Mouse (Mus musculus): ENCODE measurements around the gene Auts2.

Auts2 gene

DNA sequence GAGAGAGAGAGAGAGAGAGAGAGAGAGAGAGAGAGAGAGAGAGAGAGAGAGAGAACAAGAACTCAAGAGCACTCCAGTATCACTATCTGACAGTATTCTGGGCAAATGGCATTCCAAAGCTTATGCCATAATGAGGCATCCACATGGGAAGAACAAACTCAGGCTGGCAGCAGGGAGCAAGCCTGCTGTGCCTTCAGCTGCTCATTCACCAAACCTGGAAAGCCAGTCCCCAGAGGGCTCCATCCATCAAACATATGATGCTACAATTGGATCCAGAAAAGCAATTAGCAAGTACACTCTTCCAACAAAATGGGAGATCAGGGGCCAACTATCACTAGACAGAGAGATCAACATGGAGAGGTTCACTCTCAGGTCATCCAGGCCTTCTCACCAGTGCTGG lies 531.3 kb downstream of the Auts2 start:
- no peak for DNase-seq (ENCODE audit: low read depth, low spot score)

GRCm38 (mm10) chr5:132008703-132009222 lies 534.4 kb downstream of the Auts2 start:
- DNase-seq (ENCODE audit: low read depth, low spot score): no peak

DNA sequence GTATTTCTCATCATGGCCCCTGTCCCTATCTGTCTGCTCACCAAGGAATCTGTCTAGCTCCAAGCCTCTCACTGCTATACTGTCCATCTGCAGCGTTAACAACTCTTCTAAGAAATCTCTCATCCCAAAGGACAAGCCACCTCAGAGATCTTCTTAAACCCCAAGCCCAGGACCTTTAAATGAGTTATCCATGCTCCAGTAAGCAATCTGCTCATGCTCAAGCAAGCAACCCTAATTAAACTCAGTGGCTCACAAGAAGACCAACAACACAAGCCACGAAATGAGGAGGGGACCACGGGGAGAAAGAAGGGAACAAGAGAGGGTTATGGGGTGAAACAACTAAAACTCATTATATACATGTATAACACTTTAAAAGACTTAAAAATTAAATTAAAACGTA lies 535.2 kb downstream of the Auts2 start:
- DNase-seq (ENCODE audit: low read depth, low spot score): no peak

DNA sequence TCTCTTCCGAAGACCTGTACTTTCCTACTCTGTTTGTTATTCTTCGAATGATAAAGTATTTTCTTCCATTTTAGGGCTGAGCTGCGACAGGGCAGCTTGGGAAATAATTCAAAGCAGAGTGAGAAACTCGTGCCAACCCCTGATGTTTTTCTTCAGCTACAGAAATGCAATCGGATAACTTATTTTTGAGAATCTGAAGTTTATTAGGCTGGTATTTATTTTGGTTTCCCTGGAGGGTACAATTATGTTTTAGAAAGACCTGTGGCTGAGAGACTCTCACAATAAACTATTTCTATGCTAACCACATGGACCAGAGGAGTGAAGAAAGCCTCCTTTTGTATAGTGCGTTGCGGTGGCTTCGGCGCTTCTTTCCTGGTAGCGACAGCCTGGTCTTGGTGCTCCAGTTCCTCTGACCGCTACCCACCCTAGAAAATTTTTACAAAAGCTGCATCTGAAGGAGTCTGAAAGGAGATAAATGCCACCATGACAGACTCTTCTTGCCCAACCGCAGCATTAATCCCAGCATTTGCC lies 550.4 kb downstream of the Auts2 start:
- no peak for DNase-seq (ENCODE audit: low read depth, low spot score)

DNA sequence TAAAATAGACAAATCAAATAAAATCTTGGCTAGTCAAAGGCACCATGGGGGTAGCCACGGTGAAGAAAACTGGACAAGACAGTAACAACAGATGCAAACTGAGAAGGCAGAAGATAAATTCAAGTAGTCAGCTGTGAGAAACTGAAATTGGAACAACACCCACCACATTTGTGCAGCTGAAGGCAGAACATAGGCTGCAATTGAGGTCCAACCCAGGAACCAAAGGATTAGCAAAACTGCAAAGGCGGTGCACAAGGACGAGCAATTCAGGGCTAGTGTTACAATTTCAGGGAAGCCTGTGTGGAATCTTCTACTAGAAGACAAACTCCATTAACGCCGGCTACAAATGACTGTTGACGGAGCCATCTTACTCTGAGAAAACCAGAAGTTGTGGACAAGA lies 550.9 kb downstream of the Auts2 start:
- DNase-seq (ENCODE audit: low read depth, low spot score): no peak

DNA sequence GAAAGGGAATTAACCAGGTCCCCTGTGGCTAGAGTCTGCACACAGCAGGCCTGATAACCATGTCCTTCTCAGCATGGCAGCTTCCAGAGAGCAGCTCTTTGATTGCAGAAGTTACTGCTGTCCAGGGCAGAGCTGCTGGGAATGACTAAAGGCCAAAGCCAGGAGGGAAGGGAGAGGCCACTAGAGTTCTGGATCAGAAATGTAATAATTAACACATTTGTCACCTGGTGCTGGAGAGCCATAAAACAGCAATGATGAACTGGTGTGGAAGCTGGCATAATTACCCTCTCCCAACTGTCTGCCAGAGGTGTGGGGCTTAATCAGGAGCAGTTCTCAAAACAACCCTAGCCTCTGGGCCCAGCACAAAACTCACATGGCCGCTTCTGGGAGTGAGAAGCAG lies 552.6 kb downstream of the Auts2 start:
- no peak for DNase-seq (ENCODE audit: low read depth, low spot score)

DNA sequence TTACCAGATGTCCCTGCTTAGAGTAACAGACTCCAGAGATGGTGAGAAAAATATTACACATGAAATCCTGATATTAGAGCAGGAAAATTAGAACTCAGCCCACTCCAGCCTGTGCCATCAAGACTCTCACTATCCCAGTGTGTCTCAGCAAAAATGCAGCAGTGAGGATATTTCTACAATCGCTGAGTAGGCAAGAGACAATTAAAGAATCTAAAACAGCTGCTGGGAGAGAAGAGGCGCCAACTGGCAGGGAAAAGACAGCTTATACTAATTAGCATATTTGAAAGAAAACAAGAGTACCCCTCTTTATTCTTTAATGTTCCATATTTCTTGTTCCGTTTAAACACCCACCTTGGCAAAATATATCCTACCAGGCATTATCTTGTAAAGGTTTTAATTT lies 561.7 kb downstream of the Auts2 start:
- no peak for DNase-seq (ENCODE audit: low read depth, low spot score)

DNA sequence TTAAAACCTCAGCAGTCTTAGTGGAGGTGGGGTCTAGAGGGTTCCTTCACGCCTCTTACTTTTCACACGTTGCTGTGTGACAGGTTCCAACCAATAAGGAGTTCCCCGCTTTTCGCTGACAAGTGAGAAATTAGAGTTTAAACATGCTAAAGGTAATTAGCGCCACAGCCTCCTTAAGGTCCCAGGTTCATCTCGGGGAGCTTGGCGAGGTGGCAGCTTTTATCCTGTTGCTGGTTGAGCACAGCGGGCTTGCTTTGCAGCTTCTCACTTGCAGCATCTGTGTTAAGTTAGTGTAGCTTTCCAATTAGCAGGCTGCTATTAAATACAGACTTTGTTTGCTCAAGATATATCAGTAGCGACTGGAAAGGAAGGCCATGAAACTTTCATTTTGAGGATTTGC lies 564.2 kb downstream of the Auts2 start:
- DNase-seq (ENCODE audit: low read depth, low spot score): no peak

- DNase-seq (ENCODE audit: low read depth, low spot score): peak; percentile 2
These were observed 565.6 kb downstream of the Auts2 start for GRCm38 (mm10) chr5:131977497-131977896.

DNA sequence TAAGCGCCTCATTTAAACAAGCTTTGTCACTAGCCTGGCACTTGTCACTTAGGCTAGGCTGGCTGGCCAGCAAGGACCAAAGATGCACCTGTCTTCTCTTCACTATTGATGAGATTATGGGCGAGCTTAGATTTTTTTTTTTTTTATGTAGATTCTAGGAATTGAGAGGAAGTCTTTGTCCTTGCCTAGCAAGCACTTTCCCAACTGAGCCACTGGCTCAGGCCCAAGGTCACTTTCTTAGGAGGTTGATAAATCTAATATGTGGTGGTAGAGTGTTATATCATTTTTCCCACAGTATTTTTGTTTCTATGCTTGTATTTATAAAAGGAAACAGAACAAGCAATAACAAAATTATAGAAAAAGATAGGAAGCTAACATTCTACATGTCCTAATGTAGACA lies 571.2 kb downstream of the Auts2 start:
- DNase-seq (ENCODE audit: low read depth, low spot score): no peak

GRCm38 (mm10) chr5:131965499-131965898 lies 577.6 kb downstream of the Auts2 start:
- DNase-seq (ENCODE audit: low read depth, low spot score): no peak

DNA sequence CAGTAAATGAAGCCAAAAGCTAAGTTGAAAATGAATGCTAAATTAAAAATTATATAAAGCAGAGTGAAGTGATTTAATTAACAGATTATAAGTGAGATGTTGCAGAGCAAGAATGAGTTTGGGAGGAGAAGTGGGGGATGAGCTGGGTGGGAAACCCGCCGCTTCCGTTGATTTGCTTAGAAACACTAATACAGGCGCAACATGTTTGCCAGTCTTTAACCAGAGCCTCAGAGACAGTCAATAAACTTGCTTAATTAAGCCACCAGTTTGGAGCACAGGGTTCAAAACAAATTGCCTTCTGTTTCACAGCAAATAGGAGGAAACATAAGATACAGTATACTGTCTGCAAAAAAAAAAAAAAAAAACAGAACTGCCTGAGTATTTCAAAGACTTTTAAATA lies 579.6 kb downstream of the Auts2 start:
- DNase-seq (ENCODE audit: low read depth, low spot score): no peak

- no peak for DNase-seq (ENCODE audit: low read depth, low spot score)
These were observed 581.3 kb downstream of the Auts2 start for GRCm38 (mm10) chr5:131961859-131962258.

DNA sequence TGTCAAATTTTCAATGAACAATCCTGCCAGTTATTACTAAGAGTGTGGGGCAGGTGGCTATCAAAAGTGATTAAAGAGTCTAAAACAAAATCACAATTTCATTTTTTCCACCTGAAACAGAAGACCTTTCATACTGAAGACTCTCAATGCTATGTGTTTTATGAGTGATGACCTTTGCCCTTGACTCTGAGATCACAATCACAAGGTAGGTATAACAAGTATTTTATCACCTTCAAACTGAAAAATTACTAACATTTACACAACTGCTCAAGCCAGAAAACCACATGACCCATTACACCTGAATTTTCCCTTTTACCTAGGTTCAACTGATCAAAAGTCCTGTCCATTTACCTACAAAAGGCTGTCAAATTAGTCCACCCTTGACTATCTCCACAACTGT lies 582.7 kb downstream of the Auts2 start:
- no peak for DNase-seq (ENCODE audit: low read depth, low spot score)

DNA sequence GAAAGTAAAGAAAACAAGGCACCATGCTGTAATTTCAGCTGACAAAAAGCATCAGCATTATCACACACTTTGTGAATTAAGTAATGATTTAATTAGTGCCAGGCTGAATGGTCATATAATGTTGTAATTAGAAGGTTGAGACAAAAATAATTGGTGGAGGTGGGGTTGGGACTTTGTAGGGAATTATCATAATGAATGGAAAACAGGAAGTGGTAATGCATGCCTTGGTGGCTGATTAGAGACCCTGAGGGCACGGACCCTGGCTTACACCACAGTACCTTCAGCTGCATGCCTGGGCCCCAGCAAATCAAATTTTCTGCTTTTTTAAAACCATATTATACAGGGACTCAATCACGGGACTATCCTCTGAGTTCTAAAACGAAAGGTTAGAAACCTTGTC lies 586.1 kb downstream of the Auts2 start:
- no peak for DNase-seq (ENCODE audit: low read depth, low spot score)

DNA sequence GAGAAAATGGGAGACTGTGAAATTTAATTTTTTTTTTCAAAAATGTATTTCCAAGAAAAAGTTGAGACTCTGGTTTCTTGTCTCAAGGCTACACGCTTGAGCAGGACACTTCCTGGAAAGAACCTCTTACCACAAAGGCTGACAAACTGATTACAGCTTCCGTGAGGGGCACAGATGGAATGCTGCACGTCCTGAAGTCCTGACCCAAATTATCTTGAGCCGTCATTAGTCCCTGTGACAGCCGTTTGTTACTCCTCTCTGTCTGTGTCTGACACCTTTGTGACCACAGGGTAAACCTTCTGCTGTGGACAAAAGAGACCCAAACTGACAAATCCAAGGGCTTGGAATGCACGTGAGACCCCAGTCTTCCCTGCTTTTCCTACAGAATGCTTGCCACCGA lies 587.1 kb downstream of the Auts2 start:
- DNase-seq (ENCODE audit: low read depth, low spot score): no peak

DNA sequence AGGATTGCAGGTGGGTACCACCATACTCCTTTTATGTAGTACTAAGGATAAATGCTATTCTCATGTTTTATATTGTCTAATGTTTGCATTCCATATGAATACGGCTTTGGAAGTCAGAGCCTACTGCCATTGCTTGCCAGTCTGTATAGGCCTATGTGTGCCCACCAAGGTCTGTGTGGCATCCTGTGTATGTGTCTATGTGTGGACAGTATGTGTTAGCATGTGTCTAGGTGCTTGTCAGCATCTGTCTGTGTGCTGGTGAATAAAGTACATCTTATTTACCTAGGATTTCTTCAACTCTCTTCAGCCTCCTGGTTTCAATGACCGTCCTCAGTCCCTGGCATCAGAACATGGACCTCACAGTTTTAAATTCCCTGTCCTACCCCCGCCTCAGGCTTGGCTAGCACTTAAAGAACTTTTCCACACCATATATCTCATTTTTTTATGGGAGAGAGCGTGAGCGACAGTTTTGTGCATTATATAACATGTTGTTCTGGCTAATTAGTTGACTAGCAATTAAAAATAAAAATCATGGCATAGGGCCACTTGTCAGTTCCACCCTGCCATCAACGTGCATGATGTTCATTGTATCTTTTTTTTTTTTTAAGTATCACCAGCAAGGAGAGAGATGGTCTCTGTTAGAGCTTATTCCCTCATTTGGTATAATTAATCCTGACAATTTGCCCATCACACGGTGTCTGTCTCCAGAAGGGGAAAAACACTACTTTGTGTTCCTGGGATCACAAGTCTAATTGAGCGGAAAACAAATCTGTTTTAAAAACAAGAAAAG lies 587.7 kb downstream of the Auts2 start:
- DNase-seq (ENCODE audit: low read depth, low spot score): no peak

DNA sequence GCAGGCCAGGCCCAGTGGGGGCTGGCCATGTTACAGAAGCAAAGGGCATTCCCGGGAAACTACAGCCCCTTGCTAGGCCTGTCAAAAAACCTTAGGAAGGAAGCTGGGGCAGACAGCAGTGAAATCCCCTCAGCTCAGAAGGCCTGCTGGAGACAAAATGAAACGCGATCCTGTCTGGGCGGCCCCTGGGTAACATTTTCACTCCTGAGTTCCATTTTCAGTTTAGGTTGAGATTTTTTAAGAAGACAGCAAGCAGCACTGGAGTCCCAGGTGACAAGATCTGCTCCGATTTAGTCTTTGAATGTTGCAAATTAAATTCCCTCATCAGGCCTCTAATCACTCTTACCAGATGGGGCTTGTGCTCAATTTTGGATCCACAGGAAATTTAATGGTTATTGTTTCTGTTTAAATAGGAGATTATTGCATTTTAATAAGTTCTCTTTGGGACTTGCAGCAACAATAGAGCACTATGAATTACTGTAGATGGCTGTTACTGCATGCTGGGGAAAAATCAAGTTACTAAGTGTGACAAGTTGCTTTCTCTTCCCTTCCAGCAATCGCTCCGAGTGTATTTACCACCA lies 594.5 kb downstream of the Auts2 start:
- no peak for DNase-seq (ENCODE audit: low read depth, low spot score)

- no peak for DNase-seq (ENCODE audit: low read depth, low spot score)
These were observed 596.3 kb downstream of the Auts2 start for GRCm38 (mm10) chr5:131946801-131947200.

GRCm38 (mm10) chr5:131944761-131945160 lies 598.4 kb downstream of the Auts2 start:
- no peak for DNase-seq (ENCODE audit: low read depth, low spot score)

DNA sequence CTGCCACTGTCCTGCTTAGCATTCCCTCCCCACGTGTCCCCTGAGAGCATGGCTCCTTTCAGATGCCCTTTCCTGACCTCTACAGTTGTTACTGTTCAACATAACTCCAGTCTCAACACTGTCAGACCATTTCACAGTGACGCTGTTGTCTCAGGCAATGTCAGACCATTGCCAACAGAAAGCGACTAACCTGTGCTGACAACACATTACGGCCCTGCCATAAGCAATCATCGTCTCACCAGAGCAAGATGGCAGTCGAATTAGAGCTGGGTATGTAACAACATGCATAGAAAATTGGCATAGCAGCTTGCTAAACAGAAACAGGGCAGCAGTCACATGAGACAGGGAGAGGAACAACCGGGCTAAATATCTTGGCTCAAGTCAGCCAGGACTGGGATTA lies 614.4 kb downstream of the Auts2 start:
- DNase-seq (ENCODE audit: low read depth, low spot score): no peak

DNA sequence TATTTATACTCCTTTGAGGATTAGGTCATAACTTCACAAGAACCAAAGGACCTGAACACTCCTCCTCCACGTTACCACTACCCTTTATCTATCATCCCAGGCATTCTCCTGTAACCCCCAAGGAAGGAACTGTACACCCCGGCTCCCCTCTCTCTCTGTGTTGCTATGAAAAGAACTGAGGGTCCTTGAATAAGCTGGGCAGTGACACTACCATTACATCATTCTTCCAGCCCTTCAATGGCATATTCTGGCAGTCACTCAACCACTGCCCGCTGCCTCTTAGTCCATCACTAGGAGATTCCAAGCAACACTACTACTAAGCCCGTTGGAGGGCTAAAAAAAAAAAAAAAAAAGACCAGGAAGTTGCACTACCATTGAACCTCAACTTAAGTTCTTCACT lies 620.4 kb downstream of the Auts2 start:
- DNase-seq (ENCODE audit: low read depth, low spot score): no peak

DNA sequence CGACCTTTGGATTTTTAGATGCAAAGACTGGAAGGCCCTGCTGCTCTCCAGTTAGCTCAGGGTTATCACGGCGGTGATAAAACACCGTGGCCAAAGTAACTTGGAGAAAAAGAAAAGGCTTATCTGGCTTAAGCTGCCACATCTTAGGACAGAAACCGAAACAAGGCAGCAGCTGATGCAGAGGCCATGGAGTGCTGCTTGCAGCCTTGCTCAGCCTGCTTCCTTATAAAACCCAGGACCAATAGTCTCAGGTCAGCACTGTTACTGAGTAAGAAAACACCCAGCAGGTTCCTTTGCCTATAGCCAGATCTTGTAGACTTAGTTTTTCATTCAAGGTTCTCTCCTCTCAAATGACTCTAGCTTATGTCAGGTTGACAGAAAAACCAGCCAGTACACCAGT lies 621.0 kb downstream of the Auts2 start:
- no peak for DNase-seq (ENCODE audit: low read depth, low spot score)

Measured in skeletal muscle tissue, adult 2 months (tissue).